In the genomic region with DNA sequence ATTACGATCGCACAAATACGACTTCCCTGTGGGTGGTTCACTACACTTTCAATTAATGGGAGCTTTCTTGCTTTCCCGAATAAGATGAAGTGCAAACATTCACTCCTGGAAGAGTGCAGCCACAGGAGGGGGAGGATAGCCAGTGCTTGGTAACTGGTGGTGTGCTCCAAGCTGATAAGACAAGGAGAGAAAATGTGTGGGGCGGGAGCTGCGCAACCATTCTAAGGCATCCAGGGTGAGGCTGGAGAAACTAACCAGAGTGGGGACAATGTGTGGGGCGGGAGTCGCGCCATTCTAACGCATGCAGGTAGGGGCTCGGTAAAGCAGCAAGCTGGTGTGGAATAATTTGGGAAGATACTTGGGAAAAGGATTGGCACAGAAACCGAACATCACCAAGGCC, we compare ENCODE assay signal across 12 mouse cellular contexts. TPM values are rescaled to one million over a fixed set of nuclear protein-coding genes. Genes with fewer than 3 reads are reported as not detected.
"Had no signal": no experiment of that assay in that cellular context is flagged by ENCODE, and none has a peak within 500 bp of the region (broad histone marks: within the 10 kb centered on the region; RNA-seq: fewer than 3 reads in every experiment).

No protein-coding gene starts in this region.

- H3K9ac ChIP-seq: limb, embryonic 12.5 days; midbrain, embryonic 15.5 days; neural tube, embryonic 12.5 days had no signal

- ATAC-seq: midbrain, embryonic 15.5 days had no signal

- H3K36me3 ChIP-seq: limb, embryonic 12.5 days; midbrain, embryonic 15.5 days; neural tube, embryonic 12.5 days had no signal

- H3K27ac ChIP-seq: layer of hippocampus, adult 2 months; limb, embryonic 12.5 days; midbrain, embryonic 15.5 days; neural tube, embryonic 12.5 days; stomach, postnatal 0 days had no signal

- H3K4me3 ChIP-seq: layer of hippocampus, adult 2 months; limb, embryonic 12.5 days; midbrain, embryonic 15.5 days; neural tube, embryonic 12.5 days had no signal

- H3K4me1 ChIP-seq: limb, embryonic 12.5 days; midbrain, embryonic 15.5 days; neural tube, embryonic 12.5 days had no signal

- H3K27me3 ChIP-seq: limb, embryonic 12.5 days; midbrain, embryonic 15.5 days; neural tube, embryonic 12.5 days had no signal

- H3K4me2 ChIP-seq: limb, embryonic 12.5 days; midbrain, embryonic 15.5 days; neural tube, embryonic 12.5 days had no signal

- DNase-seq: kidney, adult 18-20 months; kidney, postnatal 10 days had no signal

- H3K9me3 ChIP-seq: limb, embryonic 12.5 days; midbrain, embryonic 15.5 days; neural tube, embryonic 12.5 days had no signal

RNA-seq across cellular contexts. Expression of gene L3mbtl4, which starts 36.6 kb away (rescaled TPM):
- total RNA-seq: liver, adult 2 months; megakaryocyte progenitor cell, adult 5-6 weeks; monocyte, adult 5-6 weeks; neutrophil, adult 5-6 weeks had no signal
- polyA plus RNA-seq: liver, adult 2 months; liver, embryonic 16.5 days; stomach, postnatal 0 days had no signal
